Mouse (Mus musculus) 3134 (cell line): ENCODE measurements around the gene Tmprss9.

Experiments
- DNase-seq: peaks from one replicate; pipeline ENCODE4 v3.0.0-alpha.2; 2011; ENCODE audit warnings: low spot score; ENCODE audit not compliant: insufficient read length; ENCODE audit errors: extremely low read depth

Gene Tmprss9

DNA sequence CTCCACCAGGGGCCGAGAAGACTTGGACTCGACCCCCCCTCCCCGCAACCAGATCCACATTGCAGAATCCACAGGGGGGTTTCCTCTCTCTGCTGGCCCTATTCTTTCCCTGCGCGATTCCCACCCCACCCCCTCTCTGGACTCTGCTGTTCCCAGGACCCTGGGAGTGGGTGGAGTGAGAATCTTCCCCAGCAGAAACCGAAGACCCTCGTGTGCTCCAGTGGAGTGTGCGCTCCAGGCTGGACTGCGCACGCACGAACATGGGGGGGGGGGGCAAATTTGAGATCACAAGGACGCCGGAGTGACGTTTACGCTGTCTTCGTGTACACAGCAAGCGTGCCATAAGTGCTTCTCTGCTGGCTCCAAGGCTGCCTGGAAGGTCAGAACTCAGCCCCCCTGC, 64.0 kb downstream of the Tmprss9 start:
- no peak for DNase-seq

- peak; percentile 72 for DNase-seq
Measured at GRCm38 (mm10) chr10:80936135-80936809, 64.6 kb downstream of the Tmprss9 start.

DNA sequence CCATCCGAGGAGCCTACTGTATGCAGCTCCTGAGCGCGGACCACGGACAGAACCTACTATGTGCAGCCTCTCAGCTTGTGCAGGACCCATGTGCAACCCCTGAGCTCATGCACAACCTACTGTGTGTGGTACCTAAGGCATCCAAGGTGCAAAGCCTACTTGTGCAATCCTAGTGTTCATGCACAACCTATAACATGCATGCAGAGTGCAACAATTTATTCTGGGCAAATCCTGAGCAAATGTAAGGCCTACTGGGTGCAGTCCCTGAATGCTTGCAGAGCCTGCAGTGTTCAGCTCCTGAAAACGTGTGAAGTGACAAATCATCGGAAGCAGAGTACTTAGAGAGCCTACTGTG, 65.1 kb downstream of the Tmprss9 start:
- no peak for DNase-seq

- peak; percentile 70 for DNase-seq
Measured at GRCm38 (mm10) chr10:80937646-80938045, 66.0 kb downstream of the Tmprss9 start.

GRCm38 (mm10) chr10:80938831-80939550, 67.3 kb downstream of the Tmprss9 start:
- peak; percentile 70 for DNase-seq

- DNase-seq, result peak; percentile 88
Measured at GRCm38 (mm10) chr10:80939671-80940070, 68.0 kb downstream of the Tmprss9 start.

- DNase-seq, result peak; percentile 92
Measured at GRCm38 (mm10) chr10:80940320-80940987, 68.8 kb downstream of the Tmprss9 start.

DNA sequence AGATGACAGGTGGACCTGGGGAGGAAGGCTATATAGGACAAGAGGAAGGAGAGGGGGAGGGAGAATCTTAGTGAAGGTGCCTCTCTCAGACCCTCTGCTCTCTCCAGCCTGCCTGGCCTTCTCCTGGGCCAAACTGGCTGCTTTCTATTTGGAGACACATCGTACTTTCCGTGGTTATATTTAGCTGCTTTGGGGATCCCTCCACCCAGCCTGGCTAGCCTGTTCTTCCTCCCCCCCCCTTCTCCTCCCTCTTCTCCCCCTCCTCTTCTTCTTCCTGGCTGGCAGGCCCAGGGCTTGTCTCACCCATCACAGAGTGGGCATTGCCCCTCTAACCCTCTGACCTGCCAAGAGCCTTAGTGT, 69.3 kb downstream of the Tmprss9 start:
- DNase-seq, result no peak

GRCm38 (mm10) chr10:80942919-80943318, 71.3 kb downstream of the Tmprss9 start:
- DNase-seq, result no peak

DNA sequence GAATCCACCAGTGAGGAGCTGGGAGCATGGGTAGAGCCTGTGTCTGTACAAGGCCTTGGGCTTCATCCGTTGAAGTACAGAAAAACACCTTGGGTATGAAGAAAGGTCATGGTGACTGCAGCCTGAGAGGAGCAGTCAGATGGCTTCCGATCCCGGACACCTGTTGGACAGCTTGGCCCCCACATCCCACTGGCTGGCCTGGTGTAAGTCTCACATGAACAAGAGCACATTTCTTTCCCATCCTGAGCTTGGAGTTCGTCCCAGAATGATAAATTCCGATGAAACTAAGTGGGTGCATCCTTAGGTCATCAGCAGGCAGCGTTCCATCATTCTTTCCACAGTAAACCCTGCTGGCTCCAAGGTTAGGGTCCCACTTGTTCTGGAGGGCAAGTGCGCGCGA, 72.1 kb downstream of the Tmprss9 start:
- no peak for DNase-seq

DNA sequence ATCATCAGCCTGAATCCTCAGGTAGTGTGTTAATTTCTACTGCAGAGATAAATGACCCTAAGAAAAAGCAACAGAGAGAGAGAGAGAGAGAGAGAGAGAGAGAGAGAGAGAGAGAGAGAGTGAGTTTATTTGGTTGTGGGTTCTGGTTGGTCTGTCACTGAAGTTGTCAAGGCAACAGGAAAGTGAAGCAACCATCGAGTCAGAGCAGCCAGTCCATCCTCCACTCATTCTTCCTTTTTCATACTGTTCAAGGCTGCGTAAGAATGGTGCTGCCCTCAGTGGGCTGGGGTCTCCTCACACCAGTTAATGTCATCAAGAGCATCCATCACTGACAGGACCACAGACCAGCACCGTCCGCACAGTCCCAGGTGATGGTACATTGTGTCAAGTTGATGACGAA, 72.6 kb downstream of the Tmprss9 start:
- no peak for DNase-seq

- DNase-seq, result peak; percentile 74
Measured at GRCm38 (mm10) chr10:80946684-80947437, 75.2 kb downstream of the Tmprss9 start.

- DNase-seq, result peak; percentile 63
Measured at GRCm38 (mm10) chr10:80947802-80948201, 76.2 kb downstream of the Tmprss9 start.

GRCm38 (mm10) chr10:80948570-80948969, 76.9 kb downstream of the Tmprss9 start:
- peak; percentile 81 for DNase-seq

DNA sequence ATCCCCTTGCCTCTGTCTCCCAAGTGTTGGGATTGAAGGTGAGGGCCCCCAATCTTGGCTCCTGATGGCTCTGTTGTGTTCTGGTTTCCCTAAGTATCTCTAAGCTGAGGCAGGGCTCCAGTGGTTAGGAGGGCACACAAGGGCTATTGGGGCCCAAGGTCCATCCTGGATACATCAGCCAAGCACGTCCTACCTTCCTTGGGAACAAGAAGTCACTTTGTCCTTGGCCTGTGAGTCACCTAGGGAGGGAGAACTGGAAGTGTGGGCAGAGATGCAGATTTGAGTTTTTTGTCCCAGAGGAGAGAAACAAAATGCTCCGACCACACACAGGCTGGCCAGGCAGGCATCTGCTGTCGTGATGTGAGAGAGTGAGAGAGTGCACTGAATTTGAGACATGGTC, 77.4 kb downstream of the Tmprss9 start:
- DNase-seq, result peak; percentile 51
